Mouse (Mus musculus) liver, postnatal 0 days (tissue): ENCODE data around the gene Srbd1.

Source experiments
- CTCF ChIP-seq: sonication (generic); IDR thresholded peaks from 2 replicates; pipeline ENCODE4 v1.5.1; 2016; ENCODE audit warnings: antibody characterized with exemption, low read depth
- EP300 ChIP-seq: IDR thresholded peaks from 2 replicates; pipeline ENCODE4 v1.6.1; 2016; ENCODE audit warnings: antibody characterized with exemption, low read depth, mild to moderate bottlenecking

- TF ChIP-seq EP300 (no peak), CTCF (no peak)
Observed at GRCm38 (mm10) chr17:86022366-86022765, 122.6 kb downstream of the Srbd1 start.
